Mouse (Mus musculus): ENCODE data around the gene BC005561. TPM values are rescaled to one million over a fixed set of nuclear protein-coding genes. Genes with fewer than 3 reads are reported as not detected.
A peak's percentile ranks its signal among the peaks of the same experiment; 100 is the strongest.

BC005561 gene
- 10.4 and 11.5 TPM in 2 replicates for polyA plus RNA-seq (2014; fragmentation: Nextera tagmentation; extraction: Ambion mirVana)

- 0% methylated on average over 33 of the region's 83 CpGs for WGBS
- peak within 1 kb of the TSS; percentile 94 for H3K4me3 ChIP-seq (ENCODE audit: low read depth, low read length)
- peak; percentile 93 for ATAC-seq (ENCODE audit: low read depth)
These were observed at the start of gene BC005561 for GRCm38 (mm10) chr5:104508195-104508891. BC005561 (plus strand) TSS chr5:104508352.

GRCm38 (mm10) chr5:104458832-104459705 lies 49.1 kb upstream of the BC005561 start, which contains the start of gene Pkd2:
Pkd2 (plus strand) TSS chr5:104459450.
- peaks cover 8% of the 10 kb centered on the region for H3K36me3 ChIP-seq (ENCODE audit: control insufficient read depth, insufficient read depth, low read length)
- H3K9ac ChIP-seq (ENCODE audit: low read depth, low read length) = peak within 1 kb of the TSS; percentile 96
- H3K4me2 ChIP-seq (ENCODE audit: low read depth, low read length) = peak within 1 kb of the TSS; percentile 79
- DNase-seq (ENCODE audit: low spot score) (peak; percentile 83), ATAC-seq (ENCODE audit: low read depth) (peak; percentile 93)
- 17% methylated on average over 24 of the region's 46 CpGs for WGBS
- H3K27ac ChIP-seq (replicated peaks; ENCODE audit: low read depth, low read length) = peak within 1 kb of the TSS; percentile 94
- peak within 1 kb of the TSS; percentile 87 for H3K4me3 ChIP-seq (ENCODE audit: low read depth, low read length)
- H3K9me3 ChIP-seq (ENCODE audit: control insufficient read depth, low read length) = no peaks in the 10 kb centered on the region
- H3K4me1 ChIP-seq (ENCODE audit: control insufficient read depth, insufficient read depth, low read length) = peaks cover 3% of the 10 kb centered on the region; the same call in 1 of the 2 replicates
- H3K27me3 ChIP-seq (replicated peaks; ENCODE audit: control insufficient read depth, insufficient read depth, low read length) = no peaks in the 10 kb centered on the region

More at GRCm38 (mm10) chr5:104508195-104508891, at the start of gene BC005561:
- no peaks in the 10 kb centered on the region for H3K27me3 ChIP-seq (replicated peaks; ENCODE audit: control insufficient read depth, insufficient read depth, low read length)
- peak within 1 kb of the TSS; percentile 72 for H3K4me2 ChIP-seq (ENCODE audit: low read depth, low read length)
- peaks cover 7% of the 10 kb centered on the region; the same call in 1 of the 2 replicates for H3K9me3 ChIP-seq (ENCODE audit: control insufficient read depth, low read length)
- H3K4me1 ChIP-seq (ENCODE audit: control insufficient read depth, insufficient read depth, low read length) = peaks cover 7% of the 10 kb centered on the region
- H3K9ac ChIP-seq (ENCODE audit: low read depth, low read length) = peak within 1 kb of the TSS; percentile 94
- peaks cover 24% of the 10 kb centered on the region for H3K36me3 ChIP-seq (ENCODE audit: control insufficient read depth, insufficient read depth, low read length)
- DNase-seq (ENCODE audit: low spot score) = peak; percentile 93
- H3K27ac ChIP-seq (replicated peaks; ENCODE audit: low read depth, low read length) = peak within 1 kb of the TSS; percentile 88

GRCm38 (mm10) chr5:104459706-104460455 lies 48.3 kb upstream of the BC005561 start:
- ATAC-seq (ENCODE audit: low read depth) = peak; percentile 65
- Histone ChIP-seq H3K27me3 (replicated peaks; ENCODE audit: control insufficient read depth, insufficient read depth, low read length) (no peaks in the 10 kb centered on the region), H3K27ac (replicated peaks; ENCODE audit: low read depth, low read length) (peak overlapping the region; percentile 94), H3K36me3 (ENCODE audit: control insufficient read depth, insufficient read depth, low read length) (peaks cover 15% of the 10 kb centered on the region), H3K9me3 (ENCODE audit: control insufficient read depth, low read length) (no peaks in the 10 kb centered on the region), H3K4me2 (ENCODE audit: low read depth, low read length) (peak overlapping the region; percentile 79), H3K9ac (ENCODE audit: low read depth, low read length) (peak overlapping the region; percentile 96), H3K4me1 (ENCODE audit: control insufficient read depth, insufficient read depth, low read length) (peaks cover 3% of the 10 kb centered on the region; the same call in 1 of the 2 replicates), H3K4me3 (ENCODE audit: low read depth, low read length) (peak overlapping the region; percentile 87)
- DNase-seq (ENCODE audit: low spot score) = peak; percentile 73
- WGBS = 0% methylated on average over 19 of the region's 82 CpGs

- WGBS = 20% methylated on average over 3 of the region's 3 CpGs
- Histone ChIP-seq H3K4me1 (ENCODE audit: control insufficient read depth, insufficient read depth, low read length) (peaks cover 3% of the 10 kb centered on the region; the same call in 1 of the 2 replicates), H3K27ac (replicated peaks; ENCODE audit: low read depth, low read length) (peak overlapping the region; percentile 94)
These were observed 47.7 kb upstream of the BC005561 start for GRCm38 (mm10) chr5:104460456-104460838.

DNA sequence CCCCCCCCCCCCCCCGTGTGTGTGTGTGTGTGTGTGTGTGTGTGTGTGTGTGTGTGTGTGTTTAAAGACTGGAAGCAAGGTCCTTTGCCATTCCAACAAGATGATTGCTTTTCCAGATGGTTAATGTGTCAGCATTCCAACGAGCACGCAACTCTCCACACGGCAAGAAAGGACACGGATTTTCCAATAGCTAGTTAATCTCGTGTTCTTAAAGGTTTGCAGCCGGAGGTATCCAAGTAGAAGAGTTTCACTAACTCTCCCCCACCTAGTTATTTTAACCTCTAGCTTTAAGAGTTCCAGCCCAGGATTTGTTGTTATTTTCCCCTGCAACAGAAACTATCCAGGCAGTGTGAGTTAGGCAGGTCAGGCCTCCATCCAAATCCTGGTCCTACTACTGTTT lies 47.3 kb upstream of the BC005561 start:
- H3K27me3 ChIP-seq (replicated peaks; ENCODE audit: control insufficient read depth, insufficient read depth, low read length) = no peaks in the 10 kb centered on the region
- ATAC-seq (ENCODE audit: low read depth) = no peak
- 22% methylated on average over 6 of the region's 7 CpGs for WGBS
- peak overlapping the region; percentile 87 for H3K4me3 ChIP-seq (ENCODE audit: low read depth, low read length)
- H3K27ac ChIP-seq (replicated peaks; ENCODE audit: low read depth, low read length) = no peak overlapping the region; the same call in 1 of the 2 replicates
- H3K36me3 ChIP-seq (ENCODE audit: control insufficient read depth, insufficient read depth, low read length) = peaks cover 24% of the 10 kb centered on the region
- H3K4me2 ChIP-seq (ENCODE audit: low read depth, low read length) = peak overlapping the region; percentile 79
- peaks cover 3% of the 10 kb centered on the region; the same call in 1 of the 2 replicates for H3K4me1 ChIP-seq (ENCODE audit: control insufficient read depth, insufficient read depth, low read length)
- no peaks in the 10 kb centered on the region for H3K9me3 ChIP-seq (ENCODE audit: control insufficient read depth, low read length)
- 0 out of 2 replicates have a peak overlapping the region, but pooled peaks have one; percentile 96 for H3K9ac ChIP-seq (ENCODE audit: low read depth, low read length)
- DNase-seq (ENCODE audit: low spot score) = peak; percentile 56

More at GRCm38 (mm10) chr5:104460456-104460838, 47.7 kb upstream of the BC005561 start:
- ATAC-seq (ENCODE audit: low read depth) = no peak
- Histone ChIP-seq H3K27me3 (replicated peaks; ENCODE audit: control insufficient read depth, insufficient read depth, low read length) (no peaks in the 10 kb centered on the region), H3K9me3 (ENCODE audit: control insufficient read depth, low read length) (no peaks in the 10 kb centered on the region), H3K4me3 (ENCODE audit: low read depth, low read length) (peak overlapping the region; percentile 87), H3K9ac (ENCODE audit: low read depth, low read length) (peak overlapping the region; percentile 96), H3K4me2 (ENCODE audit: low read depth, low read length) (peak overlapping the region; percentile 79), H3K36me3 (ENCODE audit: control insufficient read depth, insufficient read depth, low read length) (peaks cover 20% of the 10 kb centered on the region)
- DNase-seq (ENCODE audit: low spot score) = no peak

GRCm38 (mm10) chr5:104465279-104465678 lies 42.9 kb upstream of the BC005561 start:
- 65% methylated on average over 8 of the region's 8 CpGs for WGBS
- no peak overlapping the region for H3K27ac ChIP-seq (replicated peaks; ENCODE audit: low read depth, low read length)

GRCm38 (mm10) chr5:104465731-104466130 lies 42.4 kb upstream of the BC005561 start:
- peaks cover 56% of the 10 kb centered on the region for H3K36me3 ChIP-seq (ENCODE audit: control insufficient read depth, insufficient read depth, low read length)
- no peaks in the 10 kb centered on the region for H3K9me3 ChIP-seq (ENCODE audit: control insufficient read depth, low read length)
- H3K27me3 ChIP-seq (replicated peaks; ENCODE audit: control insufficient read depth, insufficient read depth, low read length) = no peaks in the 10 kb centered on the region
- H3K4me3 ChIP-seq (ENCODE audit: low read depth, low read length) = no peak overlapping the region
- DNase-seq (ENCODE audit: low spot score) = peak; percentile 39
- H3K4me1 ChIP-seq (ENCODE audit: control insufficient read depth, insufficient read depth, low read length) = peaks cover 3% of the 10 kb centered on the region; the same call in 1 of the 2 replicates
- WGBS = 72% methylated on average over 12 of the region's 12 CpGs
- ATAC-seq (ENCODE audit: low read depth) = no peak; the same call in 1 of the 2 replicates
- H3K4me2 ChIP-seq (ENCODE audit: low read depth, low read length) = no peak overlapping the region
- no peak overlapping the region for H3K9ac ChIP-seq (ENCODE audit: low read depth, low read length)
- H3K27ac ChIP-seq (replicated peaks; ENCODE audit: low read depth, low read length) = no peak overlapping the region

More at GRCm38 (mm10) chr5:104465279-104465678, 42.9 kb upstream of the BC005561 start:
- Histone ChIP-seq H3K4me3 (ENCODE audit: low read depth, low read length) (no peak overlapping the region), H3K9ac (ENCODE audit: low read depth, low read length) (no peak overlapping the region), H3K9me3 (ENCODE audit: control insufficient read depth, low read length) (no peaks in the 10 kb centered on the region), H3K4me1 (ENCODE audit: control insufficient read depth, insufficient read depth, low read length) (peaks cover 3% of the 10 kb centered on the region; the same call in 1 of the 2 replicates), H3K36me3 (ENCODE audit: control insufficient read depth, insufficient read depth, low read length) (peaks cover 54% of the 10 kb centered on the region), H3K27me3 (replicated peaks; ENCODE audit: control insufficient read depth, insufficient read depth, low read length) (no peaks in the 10 kb centered on the region), H3K4me2 (ENCODE audit: low read depth, low read length) (no peak overlapping the region)
- DNase-seq (ENCODE audit: low spot score) = peak; percentile 28
- ATAC-seq (ENCODE audit: low read depth) = peak; percentile 26; the same call in 1 of the 2 replicates

All from embryonic facial prominence, embryonic 14.5 days (tissue).